Mouse (Mus musculus): Measurements from ENCODE around the gene Aff1.

GRCm38 (mm10) chr5:103739163-103739562, 47.0 kb downstream of the Aff1 start:
- TF ChIP-seq TAL1 (IDR thresholded peaks at IDR 0.05; ENCODE audit: low read length) (no peak), GATA1 (IDR thresholded peaks at IDR 0.05; ENCODE audit: low read length) (no peak)
